Mouse (Mus musculus): Measurements from ENCODE around the gene Setd1b.

DNA sequence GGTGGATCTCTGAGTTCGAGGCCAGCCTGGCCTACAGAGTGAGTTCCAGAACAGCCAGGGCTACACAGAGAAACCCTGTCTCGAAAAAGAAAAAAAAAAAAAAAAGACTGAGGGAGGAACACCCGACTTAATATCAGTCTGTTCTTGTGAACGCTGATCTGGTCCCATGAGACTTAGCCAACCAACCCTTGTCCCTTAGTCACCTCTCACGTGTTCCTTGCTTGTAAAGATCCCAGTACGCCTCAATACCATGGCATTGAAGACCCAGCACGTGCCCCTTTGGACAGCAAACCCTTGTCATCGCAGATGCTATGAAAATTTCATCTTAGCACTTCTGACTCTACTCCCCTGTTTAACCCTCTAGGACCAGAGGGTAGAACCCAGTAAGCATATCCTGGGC, 45.7 kb upstream of the Setd1b start:
- no peak for TF ChIP-seq GATA1 (IDR thresholded peaks at IDR 0.05; ENCODE audit: borderline replicate concordance, low read length)
- TF ChIP-seq FLI1 (IDR thresholded peaks at IDR 0.05; ENCODE audit: low read length): no peak

Data from megakaryocyte, embryonic 14.5 days (primary cell).